22 mouse cellular contexts compared by ENCODE assay signal in the genomic region with DNA sequence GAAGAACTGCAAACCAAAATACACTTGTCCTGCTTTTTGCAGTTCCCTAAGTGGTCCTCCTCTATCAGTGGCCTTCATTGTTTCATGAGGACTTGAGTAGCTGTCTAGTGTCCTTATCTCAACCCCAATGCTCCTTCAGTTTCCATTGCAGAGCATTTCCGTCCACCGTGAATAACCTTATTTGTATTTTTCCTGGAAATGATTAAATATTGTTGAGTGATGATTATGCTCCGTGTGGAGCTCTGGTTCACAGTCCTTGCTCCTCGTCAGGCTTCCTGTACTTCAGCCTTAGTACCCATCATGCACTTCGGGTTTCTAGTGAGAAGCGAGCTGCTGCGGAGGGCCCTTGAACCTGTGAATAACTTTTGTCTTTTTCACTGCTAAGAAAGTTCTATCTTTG.
A peak's percentile ranks its signal among the peaks of the same experiment; 100 is the strongest.
DNase-seq lines count a peak whose midpoint lies in the region; ATAC-seq and TF ChIP-seq lines count a peak whose summit lies in the region.
"Had no signal": no experiment of that assay in that cellular context is flagged by ENCODE, and none has a peak within 500 bp of the region (broad histone marks: within the 10 kb centered on the region; RNA-seq: fewer than 3 reads in every experiment).

No protein-coding gene starts in this region.

- TF ChIP-seq CTCF in lung, embryonic 14.5 days (IDR thresholded peaks at IDR 0.05; ENCODE audit: low read depth): no peak
- no peak for TF ChIP-seq CTCF in liver, postnatal 0 days (IDR thresholded peaks at IDR 0.05; ENCODE audit: low read depth)
- no peak for TF ChIP-seq CTCF in stomach, postnatal 0 days (IDR thresholded peaks at IDR 0.05; ENCODE audit: low read depth)

- no peaks in the 10 kb centered on the region for H3K9me3 ChIP-seq in heart, embryonic 13.5 days
- no peaks in the 10 kb centered on the region for H3K9me3 ChIP-seq in heart, embryonic 11.5 days (replicated peaks; ENCODE audit: control insufficient read depth, low read length)
- H3K9me3 ChIP-seq in lung, embryonic 14.5 days (ENCODE audit: low read depth, low read length): no peaks in the 10 kb centered on the region
- no peaks in the 10 kb centered on the region for H3K9me3 ChIP-seq in liver, postnatal 0 days (ENCODE audit: low read length)
- H3K9me3 ChIP-seq in stomach, postnatal 0 days (ENCODE audit: control insufficient read depth, low read length): no peaks in the 10 kb centered on the region
- H3K9me3 ChIP-seq: heart, embryonic 12.5 days; midbrain, embryonic 10.5 days; stomach, embryonic 15.5 days had no signal

- no peak overlapping the region for H3K9ac ChIP-seq in heart, embryonic 13.5 days
- H3K9ac ChIP-seq in heart, embryonic 11.5 days (ENCODE audit: low read depth, low read length): no peak overlapping the region
- H3K9ac ChIP-seq in lung, embryonic 14.5 days: no peak overlapping the region
- H3K9ac ChIP-seq in liver, postnatal 0 days (replicated peaks): no peak overlapping the region
- no peak overlapping the region for H3K9ac ChIP-seq in stomach, postnatal 0 days (ENCODE audit: low read length)
- H3K9ac ChIP-seq: heart, embryonic 12.5 days; stomach, embryonic 15.5 days had no signal

- peaks cover 42% of the 10 kb centered on the region for H3K4me1 ChIP-seq in heart, embryonic 13.5 days
- peaks cover 18% of the 10 kb centered on the region for H3K4me1 ChIP-seq in heart, embryonic 11.5 days (ENCODE audit: control insufficient read depth, insufficient read depth, low read length)
- peaks cover 10% of the 10 kb centered on the region; the same call in 1 of the 2 replicates for H3K4me1 ChIP-seq in lung, embryonic 14.5 days (ENCODE audit: insufficient read depth)
- H3K4me1 ChIP-seq in liver, postnatal 0 days (ENCODE audit: insufficient read depth): no peaks in the 10 kb centered on the region
- H3K4me1 ChIP-seq in stomach, postnatal 0 days (replicated peaks; ENCODE audit: control insufficient read depth, insufficient read depth): no peaks in the 10 kb centered on the region
- H3K4me1 ChIP-seq: stomach, embryonic 15.5 days had no signal

- WGBS in heart, embryonic 13.5 days: 42% methylated on average over 7 of the region's 7 CpGs
- 50% methylated on average over 7 of the region's 7 CpGs for WGBS in heart, embryonic 11.5 days (ENCODE audit: insufficient replicate concordance)
- WGBS in lung, embryonic 14.5 days: 50% methylated on average over 7 of the region's 7 CpGs
- WGBS in liver, postnatal 0 days (ENCODE audit: insufficient replicate concordance): 62% methylated on average over 7 of the region's 7 CpGs
- WGBS in stomach, postnatal 0 days: 77% methylated on average over 7 of the region's 7 CpGs

- TF ChIP-seq EP300 in liver, postnatal 0 days (IDR thresholded peaks at IDR 0.05; ENCODE audit: low read depth): peak; percentile 27; the same call in 1 of the 2 replicates
- no peak for TF ChIP-seq EP300 in stomach, postnatal 0 days (optimal IDR thresholded peaks at IDR 0.05)

- no peak overlapping the region for H3K4me2 ChIP-seq in heart, embryonic 13.5 days
- H3K4me2 ChIP-seq in heart, embryonic 11.5 days: no peak overlapping the region
- no peak overlapping the region for H3K4me2 ChIP-seq in lung, embryonic 14.5 days
- no peak overlapping the region for H3K4me2 ChIP-seq in liver, postnatal 0 days (ENCODE audit: low read depth, low read length)
- no peak overlapping the region for H3K4me2 ChIP-seq in stomach, postnatal 0 days (replicated peaks; ENCODE audit: low read depth)
- H3K4me2 ChIP-seq: heart, embryonic 12.5 days; stomach, embryonic 15.5 days had no signal

- DNase-seq in lung, embryonic 14.5 days: peak; percentile 58
- no peak for DNase-seq in lung, postnatal 4 days
- peak; percentile 71 for DNase-seq in c-Kit-positive CD71-positive TER-119-negative erythroid progenitor cells, embryonic 14.5 days (ENCODE audit: low read depth)
- DNase-seq in liver, postnatal 0 days: no peak
- no peak for DNase-seq in left cerebral cortex, adult 18-20 months (ENCODE audit: low spot score in 2 of 2)
- DNase-seq in stomach, postnatal 0 days (ENCODE audit: low spot score): no peak
- DNase-seq: adrenal gland, postnatal 25 days; cerebellum, adult 9-10 months; kidney, adult 18-20 months; kidney, postnatal 25 days; left cerebral cortex, postnatal 4 days; retina, postnatal 1 day had no signal

- 0 out of 2 replicates have a peak overlapping the region, but pooled peaks have one; percentile 20 for H3K27ac ChIP-seq in heart, embryonic 13.5 days (replicated peaks)
- no peak overlapping the region for H3K27ac ChIP-seq in heart, embryonic 11.5 days (ENCODE audit: low read depth, low read length)
- H3K27ac ChIP-seq in lung, embryonic 14.5 days (ENCODE audit: low read depth): no peak overlapping the region
- no peak overlapping the region for H3K27ac ChIP-seq in liver, postnatal 0 days (ENCODE audit: low read depth)
- H3K27ac ChIP-seq in stomach, postnatal 0 days (replicated peaks): no peak overlapping the region
- H3K27ac ChIP-seq: hindbrain, postnatal 0 days; left cerebral cortex, adult 2 months; midbrain, embryonic 10.5 days; stomach, embryonic 15.5 days had no signal

- H3K4me3 ChIP-seq in heart, embryonic 13.5 days: no peak overlapping the region
- no peak overlapping the region for H3K4me3 ChIP-seq in heart, embryonic 11.5 days (ENCODE audit: low read depth, low read length)
- no peak overlapping the region for H3K4me3 ChIP-seq in lung, embryonic 14.5 days (ENCODE audit: low read depth, low read length)
- H3K4me3 ChIP-seq in liver, postnatal 0 days (ENCODE audit: low read depth, low read length): no peak overlapping the region
- no peak overlapping the region for H3K4me3 ChIP-seq in stomach, postnatal 0 days (ENCODE audit: low read depth, low read length)
- H3K4me3 ChIP-seq: erythroblast, embryonic 14.5 days; heart, embryonic 12.5 days; left cerebral cortex, adult 2 months; midbrain, embryonic 10.5 days; stomach, embryonic 15.5 days had no signal

- ATAC-seq in heart, embryonic 13.5 days (ENCODE audit: extremely low read depth, insufficient number of reproducible peaks, low FRiP score, low TSS enrichment): no peak
- ATAC-seq in heart, embryonic 11.5 days (replicated peaks; ENCODE audit: insufficient number of reproducible peaks, low FRiP score, low TSS enrichment): no peak
- no peak for ATAC-seq in lung, embryonic 14.5 days (ENCODE audit: insufficient read depth)
- 0 out of 2 replicates have a peak, but pooled peaks have one; percentile 13 for ATAC-seq in liver, postnatal 0 days
- ATAC-seq in stomach, postnatal 0 days (ENCODE audit: low FRiP score, low TSS enrichment): no peak
- ATAC-seq: CD4-positive, CD25-positive, alpha-beta regulatory T cell, adult 4 months; forebrain, embryonic 16.5 days; hindbrain, postnatal 0 days had no signal

- no peaks in the 10 kb centered on the region for H3K27me3 ChIP-seq in heart, embryonic 13.5 days (replicated peaks)
- no peaks in the 10 kb centered on the region for H3K27me3 ChIP-seq in heart, embryonic 11.5 days (ENCODE audit: control insufficient read depth, insufficient read depth, low read length)
- H3K27me3 ChIP-seq in lung, embryonic 14.5 days (ENCODE audit: insufficient read depth, low read length): no peaks in the 10 kb centered on the region
- H3K27me3 ChIP-seq in liver, postnatal 0 days (ENCODE audit: insufficient read depth, low read length): no peaks in the 10 kb centered on the region
- H3K27me3 ChIP-seq in stomach, postnatal 0 days (ENCODE audit: control insufficient read depth, insufficient read depth, low read length): no peaks in the 10 kb centered on the region
- H3K27me3 ChIP-seq: heart, embryonic 12.5 days; stomach, embryonic 15.5 days had no signal

- H3K36me3 ChIP-seq in heart, embryonic 13.5 days: peaks cover 4% of the 10 kb centered on the region; the same call in 1 of the 2 replicates
- H3K36me3 ChIP-seq in heart, embryonic 11.5 days (ENCODE audit: control insufficient read depth, insufficient read depth, low read length): no peaks in the 10 kb centered on the region
- 0 out of 2 replicates have a peak, but pooled peaks cover 10% of the 10 kb centered on the region for H3K36me3 ChIP-seq in lung, embryonic 14.5 days (ENCODE audit: insufficient read depth)
- H3K36me3 ChIP-seq in liver, postnatal 0 days (replicated peaks; ENCODE audit: insufficient read depth, low read length): peaks cover 3% of the 10 kb centered on the region; the same call in 1 of the 2 replicates
- no peaks in the 10 kb centered on the region for H3K36me3 ChIP-seq in stomach, postnatal 0 days (ENCODE audit: control insufficient read depth, insufficient read depth, low read length)
- H3K36me3 ChIP-seq: stomach, embryonic 15.5 days had no signal

Comparison
In these comparisons a context has a peak if more than half of its experiments do, and no peak if none do; other contexts are left out.
1. DNase-seq: peak in lung, embryonic 14.5 days (single experiment) and c-Kit-positive CD71-positive TER-119-negative erythroid progenitor cells, embryonic 14.5 days (single experiment); none in lung, postnatal 4 days (0 of 2), liver, postnatal 0 days (single experiment), left cerebral cortex, adult 18-20 months (0 of 2) and stomach, postnatal 0 days (single experiment).